Mouse (Mus musculus) E14TG2a.4 (cell line): ENCODE measurements at regions not wholly inside any gene's neighbourhood (a gene's known extent, or its start where the extent isn't known, plus 50 kb on each side); places are given as distances from the start of the nearest gene placed in this dataset.

ENCODE experiments used
- CTCF ChIP-seq: conservative IDR thresholded peaks from 2 replicates; pipeline ENCODE4 v1.5.1; 2014; ENCODE audit warnings: low read length
- NANOG ChIP-seq: IDR thresholded peaks from 2 replicates; pipeline ENCODE4 v1.6.1; 2014; ENCODE audit warnings: borderline replicate concordance, low read length, mixed read lengths

- no peak for TF ChIP-seq CTCF
- TF ChIP-seq NANOG, result no peak
Observed at GRCm38 (mm10) chr11:38729101-38729500, 1493.3 kb upstream of the Tenm2 start.
